Mouse (Mus musculus) retina, postnatal 7 days (tissue): Measurements from ENCODE around the gene Sema6d.

ENCODE experiments used
- DNase-seq: peaks from one replicate; pipeline ENCODE4 v3.0.0-alpha.2; 2012; ENCODE audit warnings: low read depth, low spot score

Gene Sema6d

GRCm38 (mm10) chr2:124467429-124467828, 377.7 kb downstream of the Sema6d start:
- no peak for DNase-seq

- DNase-seq, result no peak
Observed at GRCm38 (mm10) chr2:124470346-124471042, 380.7 kb downstream of the Sema6d start.

GRCm38 (mm10) chr2:124472674-124473507, 383.1 kb downstream of the Sema6d start:
- DNase-seq, result no peak

GRCm38 (mm10) chr2:124477904-124478303, 388.1 kb downstream of the Sema6d start:
- DNase-seq, result no peak

- DNase-seq, result no peak
Observed at GRCm38 (mm10) chr2:124478526-124478925, 388.8 kb downstream of the Sema6d start.

- no peak for DNase-seq
Observed at GRCm38 (mm10) chr2:124485761-124486160, 396.0 kb downstream of the Sema6d start.

GRCm38 (mm10) chr2:124490010-124490801, 400.4 kb downstream of the Sema6d start:
- DNase-seq, result no peak

- no peak for DNase-seq
Observed at GRCm38 (mm10) chr2:124495751-124496150, 406.0 kb downstream of the Sema6d start.

GRCm38 (mm10) chr2:124499670-124500069, 409.9 kb downstream of the Sema6d start:
- no peak for DNase-seq

- no peak for DNase-seq
Observed at GRCm38 (mm10) chr2:124505784-124506489, 416.2 kb downstream of the Sema6d start.

- no peak for DNase-seq
Observed at GRCm38 (mm10) chr2:124507804-124508203, 418.0 kb downstream of the Sema6d start.

GRCm38 (mm10) chr2:124509479-124509878, 419.7 kb downstream of the Sema6d start:
- no peak for DNase-seq

GRCm38 (mm10) chr2:124511826-124512225, 422.1 kb downstream of the Sema6d start:
- no peak for DNase-seq

GRCm38 (mm10) chr2:124522426-124522825, 432.7 kb downstream of the Sema6d start:
- no peak for DNase-seq

- no peak for DNase-seq
Observed at GRCm38 (mm10) chr2:124523667-124524066, 433.9 kb downstream of the Sema6d start.

- no peak for DNase-seq
Observed at GRCm38 (mm10) chr2:124524167-124524566, 434.4 kb downstream of the Sema6d start.

- no peak for DNase-seq
Observed at GRCm38 (mm10) chr2:124527641-124528040, 437.9 kb downstream of the Sema6d start.

- DNase-seq, result no peak
Observed at GRCm38 (mm10) chr2:124530441-124530840, 440.7 kb downstream of the Sema6d start.

- no peak for DNase-seq
Observed at GRCm38 (mm10) chr2:124531062-124531461, 441.3 kb downstream of the Sema6d start.

GRCm38 (mm10) chr2:124532906-124533305, 443.1 kb downstream of the Sema6d start:
- DNase-seq, result no peak

- no peak for DNase-seq
Observed at GRCm38 (mm10) chr2:124533602-124534001, 443.8 kb downstream of the Sema6d start.
